ENCODE assay signal across 8 mouse cellular contexts in the genomic region with DNA sequence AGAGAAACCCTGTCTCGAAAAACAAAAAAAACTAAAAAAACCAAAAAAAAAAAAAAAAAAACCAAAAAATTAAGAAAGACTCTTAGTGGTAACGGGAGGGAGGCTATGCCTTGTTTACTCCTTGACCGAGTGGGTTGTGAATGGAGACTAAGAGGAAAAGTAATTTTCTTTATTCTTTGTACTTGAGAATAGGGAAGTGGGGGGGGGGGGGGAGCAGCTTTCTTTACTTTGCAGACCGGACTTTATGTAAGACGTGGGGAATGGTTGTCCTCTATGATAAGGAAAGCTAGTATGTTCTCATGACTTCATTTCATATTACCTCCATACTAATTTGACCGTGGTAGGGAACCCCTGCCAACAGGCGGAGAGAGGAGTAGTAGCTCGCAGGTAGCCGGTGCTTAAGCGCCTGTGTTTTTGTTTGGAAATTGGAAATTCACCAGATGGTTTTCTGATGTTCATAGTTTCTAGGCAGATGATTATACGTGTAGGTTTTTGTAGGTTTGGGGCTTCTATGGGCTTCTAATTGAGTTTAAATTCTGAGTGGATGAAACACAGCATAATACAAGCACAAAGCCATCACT. TPM values are rescaled to one million over a fixed set of nuclear protein-coding genes. Genes with fewer than 3 reads are reported as not detected.
DNase-seq lines count a peak whose midpoint lies in the region; ATAC-seq and TF ChIP-seq lines count a peak whose summit lies in the region.

No protein-coding gene starts in this region.

- no peak for ATAC-seq in intestine, embryonic 14.5 days (replicated peaks; ENCODE audit: low FRiP score, low TSS enrichment, low read depth)
- no peak for ATAC-seq in midbrain, embryonic 16.5 days

- H3K4me3 ChIP-seq in kidney, adult 2 months (ENCODE audit: insufficient read depth, low read depth, low read length) = peak overlapping the region; percentile 98
- peak overlapping the region; percentile 87 for H3K4me3 ChIP-seq in intestine, embryonic 14.5 days (ENCODE audit: low read depth, low read length)
- peak overlapping the region; percentile 95 for H3K4me3 ChIP-seq in midbrain, embryonic 16.5 days (ENCODE audit: low read depth, low read length)

- peaks cover 24% of the 10 kb centered on the region for H3K4me1 ChIP-seq in kidney, adult 2 months (ENCODE audit: control insufficient read depth, insufficient read depth, low read length)
- peaks cover 28% of the 10 kb centered on the region for H3K4me1 ChIP-seq in intestine, embryonic 14.5 days (replicated peaks; ENCODE audit: control insufficient read depth, insufficient read depth, low read length)
- peaks cover 30% of the 10 kb centered on the region for H3K4me1 ChIP-seq in midbrain, embryonic 16.5 days (ENCODE audit: control insufficient read depth, insufficient read depth, low read length)

- no peak for TF ChIP-seq CTCF in kidney, adult 2 months (conservative IDR thresholded peaks at IDR 0.05; ENCODE audit: insufficient read depth, insufficient read length, low read depth, low read length)

- no peaks in the 10 kb centered on the region for H3K36me3 ChIP-seq in kidney, adult 2 months (ENCODE audit: control insufficient read depth, insufficient read depth, low read length)
- H3K36me3 ChIP-seq in intestine, embryonic 14.5 days (ENCODE audit: control insufficient read depth, insufficient read depth, low read length) = no peaks in the 10 kb centered on the region
- H3K36me3 ChIP-seq in midbrain, embryonic 16.5 days (ENCODE audit: control insufficient read depth, insufficient read depth, low read length) = no peaks in the 10 kb centered on the region

- H3K9me3 ChIP-seq in intestine, embryonic 14.5 days (ENCODE audit: control insufficient read depth, low read length) = peaks cover 6% of the 10 kb centered on the region; the same call in 1 of the 2 replicates
- no peaks in the 10 kb centered on the region for H3K9me3 ChIP-seq in midbrain, embryonic 16.5 days (replicated peaks; ENCODE audit: control insufficient read depth, low read length, poor library complexity, severe bottlenecking)

- H3K4me2 ChIP-seq in intestine, embryonic 14.5 days (ENCODE audit: low read length) = peak overlapping the region; percentile 53
- H3K4me2 ChIP-seq in midbrain, embryonic 16.5 days (ENCODE audit: low read length) = peak overlapping the region; percentile 69

- no peaks in the 10 kb centered on the region for H3K27me3 ChIP-seq in kidney, adult 2 months (replicated peaks; ENCODE audit: control insufficient read depth, insufficient read depth, low read length)
- no peaks in the 10 kb centered on the region for H3K27me3 ChIP-seq in intestine, embryonic 14.5 days (replicated peaks; ENCODE audit: control insufficient read depth, insufficient read depth, low read length)
- H3K27me3 ChIP-seq in midbrain, embryonic 16.5 days (ENCODE audit: control insufficient read depth, insufficient read depth, low read depth, low read length) = no peaks in the 10 kb centered on the region

- WGBS in kidney, adult 2 months = 15% methylated on average over 11 of the region's 11 CpGs
- WGBS in intestine, embryonic 14.5 days = 39% methylated on average over 11 of the region's 11 CpGs
- WGBS in midbrain, embryonic 16.5 days = 47% methylated on average over 11 of the region's 11 CpGs

- TF ChIP-seq POLR2A in kidney, adult 2 months (IDR thresholded peaks at IDR 0.05; ENCODE audit: low read depth, low read length) = no peak

- peak overlapping the region; percentile 100 for H3K9ac ChIP-seq in intestine, embryonic 14.5 days (ENCODE audit: low read length)
- peak overlapping the region; percentile 50; the same call in 1 of the 2 replicates for H3K9ac ChIP-seq in midbrain, embryonic 16.5 days (ENCODE audit: low read depth, low read length)

- H3K27ac ChIP-seq in kidney, adult 2 months (ENCODE audit: insufficient read depth, low read depth, low read length) = no peak overlapping the region
- no peak overlapping the region for H3K27ac ChIP-seq in intestine, embryonic 14.5 days (ENCODE audit: low read depth)
- no peak overlapping the region for H3K27ac ChIP-seq in midbrain, embryonic 16.5 days (ENCODE audit: low read length)

- no peak for DNase-seq in kidney, adult 2 months
- no peak for DNase-seq in kidney, postnatal 10 days
- peak; percentile 36 for DNase-seq in c-Kit-positive CD71-positive TER-119-negative erythroid progenitor cells, embryonic 14.5 days (ENCODE audit: low read depth)
- no peak for DNase-seq in intestine, embryonic 14.5 days (ENCODE audit: low spot score)
- no peak for DNase-seq in ovary, postnatal 36 days (ENCODE audit: low spot score)
- DNase-seq in right cerebral cortex, adult 18-20 months = no peak
- DNase-seq in adrenal gland, postnatal 25 days = no peak

RNA-seq across cellular contexts. Expression of a gene that starts 2.1 kb away (rescaled TPM):
- polyA plus RNA-seq in kidney, adult 2 months (2012; rRNA removed) = 18.4 and 23.9 TPM in 2 replicates
- 57.8 and 58.1 TPM in 2 replicates for polyA plus RNA-seq in intestine, embryonic 14.5 days (2014; fragmentation: Nextera tagmentation; extraction: Ambion mirVana)
- 41.3 and 45.0 TPM in 2 replicates for polyA plus RNA-seq in midbrain, embryonic 16.5 days (2015; fragmentation: Nextera tagmentation; extraction: Ambion mirVana)
- total RNA-seq in adrenal gland, postnatal 25 days (2021) = 118 and 122 TPM in 2 replicates

RNA-seq across cellular contexts. Expression of a gene that starts 56.2 kb away (rescaled TPM):
- 1.5 and 1.8 TPM in 2 replicates for polyA plus RNA-seq in kidney, adult 2 months (2012; rRNA removed)
- 6.9 and 7.2 TPM in 2 replicates for polyA plus RNA-seq in intestine, embryonic 14.5 days (2014; fragmentation: Nextera tagmentation; extraction: Ambion mirVana)
- polyA plus RNA-seq in midbrain, embryonic 16.5 days (2015; fragmentation: Nextera tagmentation; extraction: Ambion mirVana) = 3.9 and 4.0 TPM in 2 replicates
- total RNA-seq in adrenal gland, postnatal 25 days (2021) = 108 and 113 TPM in 2 replicates
